Mouse (Mus musculus) small intestine, adult 2 months (tissue): ENCODE results near the gene Cacng6. TPM values are rescaled to one million over a fixed set of nuclear protein-coding genes. Genes with fewer than 3 reads are reported as not detected.

ENCODE experiments used
- H3K27ac ChIP-seq: fragments of 200-500 bp; 2 replicates; pipeline ENCODE4 v1.5.1; 2012; ENCODE audit warnings: low read depth, low read length, control low read depth, inconsistent platforms; ENCODE audit not compliant: insufficient read depth
- H3K27me3 ChIP-seq: fragments of 200-500 bp; 2 replicates; pipeline ENCODE4 v1.6.1; 2012; ENCODE audit warnings: mild to moderate bottlenecking, moderate library complexity, low read length, inconsistent platforms; ENCODE audit not compliant: control insufficient read depth, insufficient read depth
- H3K36me3 ChIP-seq: fragments of 200-500 bp; 2 replicates; pipeline ENCODE4 v1.6.1; 2012; ENCODE audit warnings: mild to moderate bottlenecking, low read length, control low read depth, inconsistent platforms; ENCODE audit not compliant: control insufficient read depth, insufficient read depth
- H3K4me1 ChIP-seq: fragments of 200-500 bp; 2 replicates; pipeline ENCODE4 v1.6.1; 2012; ENCODE audit warnings: low read length, inconsistent platforms, mixed read lengths; ENCODE audit not compliant: control insufficient read depth, insufficient read depth, insufficient read length
- H3K4me3 ChIP-seq: fragments of 200-500 bp; 2 replicates; pipeline ENCODE4 v1.5.1; 2012; ENCODE audit warnings: low read depth, mild to moderate bottlenecking, control low read depth, inconsistent platforms, low read length, moderate library complexity
- CTCF ChIP-seq: fragments of 200-500 bp; IDR thresholded peaks from 2 replicates; pipeline ENCODE4 v1.5.1; 2012; ENCODE audit warnings: low read depth, mild to moderate bottlenecking, control low read depth, inconsistent platforms, low read length, moderate library complexity, mixed read lengths; ENCODE audit not compliant: insufficient replicate concordance, insufficient read length; ENCODE audit errors: extremely low read depth
- POLR2A ChIP-seq: fragments of 200-500 bp; IDR thresholded peaks from 2 replicates; pipeline ENCODE4 v1.6.1; 2012; ENCODE audit warnings: low read depth, mild to moderate bottlenecking, control low read depth, inconsistent platforms, low read length, moderate library complexity
- WGBS: fragments of 180-500 bp; shearing (Covaris S2); methylation state at CpG from one replicate; pipeline ENCODE4 v1.1.7; 2018; 5-methylcytosine and 5-hydroxymethylcytosine counted together
- polyA plus RNA-seq: library from polyadenylated mRNA; depleted of rRNA; stranded (reverse); fragments of >200 nt; gene quantifications from 2 replicates; pipeline ENCODE4 v1.2.3, GENCODE M21; 2012

Cacng6 gene
- polyA plus RNA-seq, 1 experiment: not detected

DNA sequence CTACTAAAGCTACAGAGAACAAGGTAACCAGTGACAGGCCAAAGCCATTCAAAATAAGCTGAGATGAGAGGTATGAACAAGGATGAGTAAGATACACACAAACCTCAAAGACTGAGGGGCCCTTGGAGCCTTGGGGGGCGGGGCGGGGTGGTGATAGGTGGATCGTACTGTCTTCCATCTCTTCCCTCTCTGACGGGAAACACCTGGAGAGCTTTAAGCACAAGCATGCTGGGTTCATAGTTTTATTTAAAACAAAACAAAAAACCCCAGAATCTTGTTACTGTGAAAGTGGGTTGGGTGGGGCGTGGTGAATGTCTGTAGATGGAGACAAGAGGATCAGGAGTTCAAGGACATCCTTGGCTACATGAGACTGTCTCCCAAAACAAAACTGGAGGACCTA lies 3.5 kb upstream of the Cacng6 start:
- H3K4me3 ChIP-seq: no peak overlapping the region
- no peaks in the 10 kb centered on the region for H3K36me3 ChIP-seq
- 52% methylated on average over 5 of the region's 5 CpGs for WGBS
- no peak for TF ChIP-seq CTCF
- TF ChIP-seq POLR2A: no peak
- H3K4me1 ChIP-seq: peaks cover 5% of the 10 kb centered on the region
- H3K27me3 ChIP-seq: peaks cover 19% of the 10 kb centered on the region
- H3K27ac ChIP-seq: no peak overlapping the region

DNA sequence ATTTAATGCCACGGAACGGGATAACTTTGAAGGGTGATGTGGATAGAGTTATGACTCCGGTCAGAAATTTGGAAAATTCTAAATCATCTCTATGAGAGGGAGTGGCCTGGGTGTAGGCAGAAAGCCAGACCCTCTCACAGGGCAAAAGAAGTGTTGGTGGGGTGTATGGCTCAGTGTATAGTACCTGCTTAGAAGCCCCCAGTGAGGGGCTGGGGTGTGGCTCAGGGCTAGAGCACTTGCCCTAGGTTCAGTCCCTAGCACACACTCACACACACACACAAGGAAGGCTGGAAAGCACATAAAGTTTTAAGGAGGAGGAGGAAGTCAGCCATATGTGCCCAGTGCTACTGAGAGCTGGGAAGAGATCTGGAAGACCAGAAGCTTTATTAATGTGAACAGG lies 2.7 kb upstream of the Cacng6 start:
- TF ChIP-seq POLR2A (no peak), CTCF (no peak)
- peaks cover 12% of the 10 kb centered on the region for H3K27me3 ChIP-seq
- H3K36me3 ChIP-seq: no peaks in the 10 kb centered on the region
- peaks cover 5% of the 10 kb centered on the region for H3K4me1 ChIP-seq
- WGBS: 80% methylated on average over 3 of the region's 3 CpGs
- no peak overlapping the region for H3K4me3 ChIP-seq
- H3K27ac ChIP-seq: no peak overlapping the region

DNA sequence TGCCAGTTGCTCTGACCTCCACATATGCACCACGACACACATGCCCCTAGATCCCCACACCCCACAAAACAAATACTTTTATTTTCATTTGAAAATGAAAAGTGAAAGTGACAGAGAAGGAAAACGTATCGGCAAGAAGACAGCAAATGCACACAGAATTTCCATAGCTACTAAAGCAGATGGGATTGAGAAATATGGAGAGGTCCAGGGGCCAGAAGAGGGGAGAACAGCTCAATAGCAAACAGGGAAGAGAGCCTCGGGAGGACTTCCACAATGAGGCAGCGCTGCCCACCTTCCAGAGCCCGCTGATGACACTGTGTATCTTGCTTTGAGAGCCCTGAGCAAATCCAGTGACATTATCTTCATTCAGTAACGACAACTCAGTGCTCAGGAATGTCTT lies 1.9 kb upstream of the Cacng6 start:
- Histone ChIP-seq H3K4me3 (peak overlapping the region; percentile 45), H3K36me3 (no peaks in the 10 kb centered on the region), H3K4me1 (peaks cover 5% of the 10 kb centered on the region), H3K27ac (no peak overlapping the region), H3K27me3 (peaks cover 12% of the 10 kb centered on the region)
- TF ChIP-seq CTCF (no peak), POLR2A (no peak)
- WGBS: 25% methylated on average over 7 of the region's 7 CpGs

DNA sequence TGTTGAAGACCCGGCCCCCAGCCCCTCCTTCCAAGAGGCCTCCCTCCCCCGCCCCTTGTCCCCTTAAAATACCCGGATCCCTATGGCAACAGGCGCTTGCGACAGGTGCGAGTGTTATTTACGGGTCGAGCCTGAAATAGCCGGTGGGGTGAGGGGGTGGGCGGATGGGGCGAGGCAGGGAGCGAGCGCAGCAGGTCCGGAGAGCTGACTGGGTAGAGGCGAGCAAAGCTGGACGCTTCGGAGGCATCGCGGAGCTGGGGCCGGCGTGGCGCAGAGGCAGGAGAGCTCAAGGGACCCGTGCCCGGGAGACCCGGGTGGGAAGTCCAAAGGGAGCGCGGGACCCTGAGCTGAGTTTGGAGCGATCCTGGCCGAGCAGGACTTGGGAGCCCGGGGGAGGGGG lies 565 bp upstream of the Cacng6 start:
- H3K4me1 ChIP-seq: peaks cover 5% of the 10 kb centered on the region
- 6% methylated on average over 30 of the region's 30 CpGs for WGBS
- H3K4me3 ChIP-seq: no peak overlapping the region
- H3K27ac ChIP-seq: no peak overlapping the region
- H3K36me3 ChIP-seq: no peaks in the 10 kb centered on the region
- TF ChIP-seq CTCF: no peak
- TF ChIP-seq POLR2A: no peak
- H3K27me3 ChIP-seq: peaks cover 12% of the 10 kb centered on the region

DNA sequence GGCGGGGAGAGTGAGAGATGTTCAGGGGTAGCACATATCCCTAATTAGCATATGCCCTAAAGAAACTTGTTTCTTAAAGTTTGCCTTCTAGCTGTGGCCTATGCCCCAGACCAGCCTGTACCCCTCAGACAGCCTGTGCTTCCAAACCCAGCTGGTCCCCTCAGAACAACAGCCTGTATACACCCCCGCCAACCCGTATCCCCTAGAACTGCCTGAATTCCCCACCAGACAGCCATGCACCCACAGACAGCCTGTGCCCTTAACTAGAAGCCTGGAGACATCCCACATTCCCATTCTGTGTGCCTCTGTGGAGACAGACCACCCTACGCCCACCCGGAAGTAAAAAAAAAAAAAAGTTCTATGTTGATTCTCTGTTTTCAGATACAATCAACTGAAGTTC lies 1.1 kb downstream of the Cacng6 start:
- H3K4me1 ChIP-seq: peaks cover 5% of the 10 kb centered on the region
- no peak overlapping the region for H3K4me3 ChIP-seq
- H3K27ac ChIP-seq: no peak overlapping the region
- TF ChIP-seq POLR2A (no peak), CTCF (no peak)
- 78% methylated on average over 5 of the region's 5 CpGs for WGBS
- H3K36me3 ChIP-seq: no peaks in the 10 kb centered on the region
- H3K27me3 ChIP-seq: peaks cover 12% of the 10 kb centered on the region

DNA sequence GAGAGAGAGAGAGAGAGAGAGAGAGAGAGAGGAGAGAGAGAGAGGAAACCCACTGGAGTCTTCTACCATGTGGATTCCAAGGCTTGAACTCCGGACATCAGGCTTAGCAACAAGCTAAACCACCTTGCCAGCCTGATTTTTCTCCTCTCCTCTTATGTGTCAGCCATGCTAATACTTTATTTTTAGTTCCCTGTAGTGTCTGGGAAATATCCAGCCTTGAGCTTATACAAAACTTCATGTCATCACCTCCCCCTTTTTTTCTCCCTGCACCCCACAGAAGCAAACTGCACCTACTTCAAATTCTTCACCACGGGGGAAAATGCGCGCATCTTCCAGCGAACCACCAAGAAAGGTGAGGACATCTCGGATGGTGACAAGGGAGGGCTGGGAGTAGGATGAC lies 6.2 kb downstream of the Cacng6 start:
- no peaks in the 10 kb centered on the region; the same call in 1 of the 2 replicates for H3K27me3 ChIP-seq
- WGBS: 70% methylated on average over 6 of the region's 6 CpGs
- H3K27ac ChIP-seq: no peak overlapping the region
- H3K36me3 ChIP-seq: no peaks in the 10 kb centered on the region
- H3K4me3 ChIP-seq: no peak overlapping the region
- no peaks in the 10 kb centered on the region for H3K4me1 ChIP-seq
- TF ChIP-seq POLR2A (no peak), CTCF (no peak)

DNA sequence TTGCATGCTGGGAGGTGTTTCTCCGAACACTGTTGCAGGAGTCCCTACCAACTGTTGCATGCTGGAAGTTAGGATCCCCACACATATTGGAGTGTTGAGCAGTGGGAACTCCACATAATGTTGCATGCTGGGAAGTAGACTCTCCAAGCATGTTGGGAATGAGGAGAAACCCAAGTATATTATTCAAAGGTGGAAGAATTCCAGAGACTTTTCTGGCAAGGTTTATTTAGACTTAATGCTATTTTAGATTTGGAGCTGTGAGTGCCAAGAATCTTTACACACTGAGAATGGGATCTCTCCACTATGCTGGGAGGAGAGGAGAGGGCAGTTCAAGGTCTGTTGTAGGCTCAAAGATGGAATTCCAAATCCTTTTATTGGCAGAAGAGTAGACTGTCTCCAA lies 8.1 kb downstream of the Cacng6 start:
- WGBS: 88% methylated on average over 1 of the region's 1 CpGs
- Histone ChIP-seq H3K4me1 (no peaks in the 10 kb centered on the region), H3K27ac (no peak overlapping the region), H3K27me3 (no peaks in the 10 kb centered on the region; the same call in 1 of the 2 replicates), H3K4me3 (no peak overlapping the region), H3K36me3 (no peaks in the 10 kb centered on the region)
- TF ChIP-seq POLR2A: no peak
- no peak for TF ChIP-seq CTCF

DNA sequence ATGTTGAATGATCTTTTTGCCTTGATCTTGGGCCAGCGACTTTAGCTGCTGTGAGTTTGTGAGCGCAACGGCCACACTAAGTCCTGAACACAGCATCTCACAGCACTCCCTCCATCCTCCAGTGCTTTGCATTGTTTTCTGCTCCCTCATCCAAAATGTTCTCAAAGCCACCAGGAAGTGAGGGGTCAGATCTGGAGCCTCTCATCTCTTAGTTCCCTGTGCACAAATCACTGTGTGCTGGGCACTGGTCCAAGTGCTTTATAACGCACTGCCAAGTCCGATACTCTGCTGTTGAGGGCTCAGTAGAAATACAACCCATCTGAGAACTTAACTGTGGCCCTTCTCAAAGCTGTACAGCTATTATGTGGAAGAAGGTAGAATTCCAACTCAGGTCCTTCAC lies 13.9 kb downstream of the Cacng6 start:
- Histone ChIP-seq H3K27me3 (no peaks in the 10 kb centered on the region), H3K36me3 (no peaks in the 10 kb centered on the region), H3K4me3 (no peak overlapping the region), H3K27ac (no peak overlapping the region), H3K4me1 (no peaks in the 10 kb centered on the region)
- 38% methylated on average over 5 of the region's 5 CpGs for WGBS
- TF ChIP-seq CTCF (no peak), POLR2A (no peak)
